Mouse (Mus musculus): Measurements from ENCODE around the gene Ciart.
"Not testable (repeated sequence)": the region's sequence is repeated elsewhere in the genome, so short reads cannot be mapped to it uniquely, and the experiment has no call there.

Gene Ciart

GRCm38 (mm10) chr3:95881979-95882815 lies at the start of gene Ciart:
Gene Ciart, minus strand, starts transcription at chr3:95882251.
- DNase-seq (ENCODE audit: low spot score in 2 of 2) = peak; percentile 93

- DNase-seq (ENCODE audit: low spot score in 2 of 2) = no peak
Observed at GRCm38 (mm10) chr3:95931471-95931870, 49.4 kb upstream of the Ciart start.

GRCm38 (mm10) chr3:95930471-95930789 lies 48.4 kb upstream of the Ciart start:
- no peak for DNase-seq (ENCODE audit: low spot score in 2 of 2)

- peak; percentile 51 to 67 for DNase-seq (ENCODE audit: low spot score in 2 of 2)
Observed at GRCm38 (mm10) chr3:95929581-95930470, 47.8 kb upstream of the Ciart start.

- peak; percentile 96 to 97 for DNase-seq (ENCODE audit: low spot score in 2 of 2)
Observed at GRCm38 (mm10) chr3:95928658-95929503, 46.8 kb upstream of the Ciart start, which contains the start of gene Anp32e. Gene Anp32e, plus strand, starts transcription at chr3:95929246.

- no peak for DNase-seq (ENCODE audit: low spot score in 2 of 2)
Observed at GRCm38 (mm10) chr3:95928261-95928657, 46.2 kb upstream of the Ciart start.

- DNase-seq (ENCODE audit: low spot score in 2 of 2) = no peak
Observed at GRCm38 (mm10) chr3:95925087-95925486, 43.0 kb upstream of the Ciart start.

- no peak for DNase-seq (ENCODE audit: low spot score in 2 of 2)
Observed at GRCm38 (mm10) chr3:95924185-95924584, 42.1 kb upstream of the Ciart start.

- DNase-seq (ENCODE audit: low spot score in 2 of 2) = not testable (repeated sequence)
Observed at GRCm38 (mm10) chr3:95923429-95923828, 41.4 kb upstream of the Ciart start.

GRCm38 (mm10) chr3:95920532-95920931 lies 38.5 kb upstream of the Ciart start:
- not testable (repeated sequence) for DNase-seq (ENCODE audit: low spot score in 2 of 2)

- no peak for DNase-seq (ENCODE audit: low spot score in 2 of 2)
Observed at GRCm38 (mm10) chr3:95916760-95917159, 34.7 kb upstream of the Ciart start.

GRCm38 (mm10) chr3:95914706-95915105 lies 32.7 kb upstream of the Ciart start:
- no peak for DNase-seq (ENCODE audit: low spot score in 2 of 2)

GRCm38 (mm10) chr3:95907613-95908012 lies 25.6 kb upstream of the Ciart start:
- no peak for DNase-seq (ENCODE audit: low spot score in 2 of 2)

GRCm38 (mm10) chr3:95906860-95907259 lies 24.8 kb upstream of the Ciart start:
- no peak for DNase-seq (ENCODE audit: low spot score in 2 of 2)

- DNase-seq (ENCODE audit: low spot score in 2 of 2) = peak in 1 of 2 experiments; percentile 35
Observed at GRCm38 (mm10) chr3:95905940-95906492, 24.0 kb upstream of the Ciart start.

GRCm38 (mm10) chr3:95905146-95905939 lies 23.3 kb upstream of the Ciart start:
- no peak for DNase-seq (ENCODE audit: low spot score in 2 of 2)

- DNase-seq (ENCODE audit: low spot score in 2 of 2) = peak in 1 of 2 experiments; percentile 27
Observed at GRCm38 (mm10) chr3:95904568-95904967, 22.5 kb upstream of the Ciart start, which contains the start of gene Car14. Gene Car14, minus strand, starts transcription at chr3:95904691.

- DNase-seq (ENCODE audit: low spot score in 2 of 2) = no peak
Observed at GRCm38 (mm10) chr3:95903753-95904502, 21.9 kb upstream of the Ciart start.

- no peak for DNase-seq (ENCODE audit: low spot score in 2 of 2)
Observed at GRCm38 (mm10) chr3:95902643-95903042, 20.6 kb upstream of the Ciart start.

- DNase-seq (ENCODE audit: low spot score in 2 of 2) = no peak
Observed at GRCm38 (mm10) chr3:95902373-95902625, 20.2 kb upstream of the Ciart start.
